Mouse (Mus musculus) kidney, postnatal 0 days (tissue): ENCODE measurements at regions not wholly inside any gene's neighbourhood (a gene's known extent, or its start where the extent isn't known, plus 50 kb on each side); places are given as distances from the start of the nearest gene placed in this dataset.

Experiments
- ATAC-seq: fragments of 200-750 bp; cut with Nextera tagmentation; replicated peaks from 2 replicates; pipeline ENCODE4 v1.8.0; 2017; ENCODE audit warnings: low read depth, moderate number of reproducible peaks, moderate TSS enrichment, moderate library complexity; ENCODE audit not compliant: low FRiP score
- DNase-seq: peaks from one replicate; pipeline ENCODE4 v3.0.0-alpha.2; 2016; ENCODE audit warnings: low spot score
- H3K27ac ChIP-seq: fragments of 300-500 bp; sonication (generic); 2 replicates; pipeline ENCODE4 v1.5.1; 2014; ENCODE audit warnings: mild to moderate bottlenecking
- H3K27me3 ChIP-seq: fragments of 300-500 bp; sonication (generic); 2 replicates; pipeline ENCODE4 v1.6.1; 2014; ENCODE audit warnings: low read length, mixed read lengths; ENCODE audit not compliant: insufficient read depth
- H3K36me3 ChIP-seq: fragments of 300-500 bp; sonication (generic); 2 replicates; pipeline ENCODE4 v1.6.1; 2014; ENCODE audit warnings: low read length, mixed read lengths; ENCODE audit not compliant: insufficient read depth
- H3K4me1 ChIP-seq: fragments of 300-500 bp; sonication (generic); replicated peaks from 2 replicates; pipeline ENCODE4 v1.6.1; 2014; ENCODE audit warnings: antibody characterized with exemption, low read length, mixed read lengths; ENCODE audit not compliant: insufficient read depth
- H3K4me2 ChIP-seq: fragments of 300-500 bp; sonication (generic); 2 replicates; pipeline ENCODE4 v1.6.1; 2014; ENCODE audit warnings: mild to moderate bottlenecking, low read length, moderate library complexity, mixed read lengths
- H3K4me3 ChIP-seq: fragments of 300-500 bp; sonication (generic); replicated peaks from 2 replicates; pipeline ENCODE4 v1.5.1; 2014; ENCODE audit warnings: low read depth, low read length
- H3K9ac ChIP-seq: fragments of 300-500 bp; sonication (generic); 2 replicates; pipeline ENCODE4 v1.6.1; 2014; ENCODE audit warnings: low read depth, low read length
- H3K9me3 ChIP-seq: fragments of 300-500 bp; sonication (generic); replicated peaks from 2 replicates; pipeline ENCODE4 v1.6.1; 2016; ENCODE audit warnings: low read length, inconsistent platforms, mixed read lengths
- CTCF ChIP-seq: IDR thresholded peaks from 2 replicates; pipeline ENCODE4 v1.5.1; 2016; ENCODE audit warnings: antibody characterized with exemption, low read depth, mild to moderate bottlenecking, moderate library complexity
- WGBS: fragments of 180-500 bp; shearing (Covaris S2); extraction: QIAGEN DNeasy Blood & Tissue Kit; methylation state at CpG from one replicate; pipeline ENCODE4 v1.1.7; 2014; 5-methylcytosine and 5-hydroxymethylcytosine counted together

DNA sequence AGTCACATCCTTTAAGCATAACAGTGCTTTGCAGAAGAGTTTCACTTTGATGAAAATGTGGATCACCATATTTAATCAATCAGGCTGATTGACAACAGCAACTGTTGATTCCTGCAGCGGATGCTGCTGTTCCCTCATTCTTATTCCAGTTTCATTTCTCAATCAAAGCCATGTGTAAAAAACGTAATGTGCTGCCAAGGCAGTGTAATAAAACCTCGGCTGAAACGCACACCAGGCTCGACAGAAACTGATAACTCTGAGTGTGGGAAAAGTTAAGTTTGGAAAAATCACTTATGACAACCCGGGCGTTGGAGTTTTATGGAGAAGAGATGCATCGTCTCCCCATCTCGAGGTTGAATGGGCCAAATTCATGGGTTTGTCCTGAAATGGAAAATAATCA lies 78.2 kb downstream of the Insig2 start:
- 61% methylated on average over 9 of the region's 9 CpGs for WGBS
- Histone ChIP-seq H3K4me1 (no peaks in the 10 kb centered on the region), H3K4me3 (no peak overlapping the region), H3K36me3 (no peaks in the 10 kb centered on the region), H3K27me3 (no peaks in the 10 kb centered on the region), H3K4me2 (no peak overlapping the region), H3K9ac (no peak overlapping the region), H3K9me3 (no peaks in the 10 kb centered on the region), H3K27ac (no peak overlapping the region)
- no peak for TF ChIP-seq CTCF
- DNase-seq (no peak), ATAC-seq (no peak)
